Mouse (Mus musculus): Measurements from ENCODE around the gene Tor2a. TPM values are rescaled to one million over a fixed set of nuclear protein-coding genes. Genes with fewer than 3 reads are reported as not detected.

The Tor2a gene
- polyA plus RNA-seq, 1 experiment from 2014 or later = 24.7 TPM

DNA sequence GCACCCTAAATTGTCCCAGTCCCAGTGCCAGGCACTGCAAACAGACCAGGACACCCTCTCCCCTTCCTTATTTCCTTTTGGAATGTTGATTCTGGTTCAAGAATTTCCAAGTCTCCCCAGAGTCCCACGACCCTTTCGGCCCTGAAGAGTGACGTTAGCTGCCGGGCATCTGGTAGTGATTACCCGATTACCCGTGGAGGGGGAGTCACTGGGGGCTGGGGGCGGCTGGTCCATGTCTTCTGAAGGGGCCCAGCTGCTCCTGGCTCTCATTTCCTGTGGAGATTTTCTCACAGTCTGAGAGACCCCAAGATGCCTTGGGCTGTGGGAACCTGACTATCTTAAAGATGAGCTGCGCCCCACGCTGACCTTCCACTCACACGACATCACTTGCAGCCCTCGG lies 26.2 kb upstream of the Tor2a start:
- Histone ChIP-seq H3K4me3 (replicated peaks) (no peak overlapping the region), H3K4me1 (replicated peaks) (peaks cover 11% of the 10 kb centered on the region), H3K9ac (no peak overlapping the region), H3K9me3 (replicated peaks) (no peaks in the 10 kb centered on the region), H3K27ac (replicated peaks) (no peak overlapping the region), H3K4me2 (no peak overlapping the region), H3K27me3 (no peaks in the 10 kb centered on the region), H3K36me3 (replicated peaks) (0 out of 2 replicates have a peak, but pooled peaks cover 3% of the 10 kb centered on the region)
- 61% methylated on average over 11 of the region's 11 CpGs for WGBS (ENCODE audit: insufficient replicate concordance)
- ATAC-seq (ENCODE audit: insufficient read depth) = no peak

DNA sequence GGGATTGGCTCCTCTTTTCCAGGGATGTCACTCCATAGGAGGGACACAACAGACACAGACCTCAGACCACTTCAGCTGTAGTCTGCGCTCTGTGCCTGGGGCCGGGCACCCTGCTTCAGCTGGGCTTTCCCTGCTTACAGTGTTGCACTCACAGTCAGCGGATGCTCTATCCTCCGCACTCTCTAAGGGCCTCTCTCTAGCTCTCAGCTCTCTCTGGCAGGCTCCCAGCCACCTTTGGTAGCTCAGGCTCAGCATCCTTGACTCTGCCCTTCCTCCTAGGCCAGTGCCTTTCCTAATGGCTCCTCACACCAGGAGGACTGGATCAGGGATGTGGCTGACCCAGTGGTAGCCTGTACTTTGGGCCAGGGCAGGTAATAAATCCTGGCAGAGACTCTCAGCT lies 25.1 kb upstream of the Tor2a start:
- no peak overlapping the region for H3K27ac ChIP-seq (replicated peaks)
- WGBS (ENCODE audit: insufficient replicate concordance) = 80% methylated on average over 4 of the region's 4 CpGs
- ATAC-seq (ENCODE audit: insufficient read depth) = no peak
- H3K9ac ChIP-seq = no peak overlapping the region
- no peaks in the 10 kb centered on the region for H3K36me3 ChIP-seq (replicated peaks)
- no peak overlapping the region for H3K4me3 ChIP-seq (replicated peaks)
- peaks cover 18% of the 10 kb centered on the region for H3K4me1 ChIP-seq (replicated peaks)
- no peak overlapping the region for H3K4me2 ChIP-seq
- no peaks in the 10 kb centered on the region for H3K27me3 ChIP-seq
- no peaks in the 10 kb centered on the region for H3K9me3 ChIP-seq (replicated peaks)

DNA sequence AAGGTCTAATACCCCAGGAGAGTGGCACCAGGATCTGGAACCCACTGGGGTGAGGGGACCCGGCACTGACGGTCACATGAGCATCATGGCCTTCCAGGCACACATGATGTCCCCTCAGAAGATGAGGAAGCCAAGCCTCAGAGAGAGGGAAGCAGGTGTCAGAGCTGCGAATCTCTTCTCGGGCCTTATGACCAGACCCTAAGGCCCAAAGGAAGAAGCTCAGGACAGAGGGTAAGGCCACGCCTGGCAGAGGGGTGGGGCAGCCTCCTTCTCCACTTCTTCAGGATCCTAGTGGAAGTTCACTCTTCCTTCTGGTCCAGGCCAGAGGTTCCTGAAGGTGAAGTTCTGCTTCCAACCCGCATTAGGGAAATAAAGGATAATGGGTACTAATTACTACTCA lies 24.3 kb upstream of the Tor2a start:
- H3K36me3 ChIP-seq (replicated peaks) = no peaks in the 10 kb centered on the region
- ATAC-seq (ENCODE audit: insufficient read depth) = no peak
- 66% methylated on average over 6 of the region's 6 CpGs for WGBS (ENCODE audit: insufficient replicate concordance)
- H3K27me3 ChIP-seq = no peaks in the 10 kb centered on the region
- no peak overlapping the region for H3K4me3 ChIP-seq (replicated peaks)
- no peak overlapping the region for H3K27ac ChIP-seq (replicated peaks)
- H3K4me1 ChIP-seq (replicated peaks) = peaks cover 11% of the 10 kb centered on the region
- no peak overlapping the region for H3K4me2 ChIP-seq
- H3K9me3 ChIP-seq (replicated peaks) = no peaks in the 10 kb centered on the region
- no peak overlapping the region for H3K9ac ChIP-seq

DNA sequence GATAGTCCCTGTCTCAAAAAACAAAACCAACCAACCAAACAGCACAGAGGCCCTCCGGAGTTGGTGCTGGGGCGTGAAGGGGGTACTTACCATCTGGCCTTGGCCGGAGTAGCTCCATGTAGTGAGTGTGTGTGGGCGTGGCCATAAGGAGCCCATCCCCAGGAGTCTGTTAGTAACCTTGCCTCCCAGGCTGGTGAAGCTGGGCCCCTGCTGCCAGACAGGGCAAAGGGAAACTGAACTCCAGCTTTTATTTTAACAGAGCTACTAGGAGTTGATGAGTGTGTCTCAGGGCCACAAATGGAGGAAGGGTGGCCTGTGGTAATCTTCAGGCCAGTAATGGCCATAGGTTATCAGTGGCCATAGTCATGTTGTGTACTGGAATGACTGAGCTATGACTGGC lies 22.6 kb upstream of the Tor2a start:
- H3K4me1 ChIP-seq (replicated peaks) = peaks cover 11% of the 10 kb centered on the region; the same call in 1 of the 2 replicates
- H3K27ac ChIP-seq (replicated peaks) = 0 out of 2 replicates have a peak overlapping the region, but pooled peaks have one; percentile 5
- H3K4me3 ChIP-seq (replicated peaks) = no peak overlapping the region
- no peak overlapping the region for H3K9ac ChIP-seq
- H3K4me2 ChIP-seq = no peak overlapping the region
- 0 out of 2 replicates have a peak, but pooled peaks have one; percentile 2 for ATAC-seq (ENCODE audit: insufficient read depth)
- 35% methylated on average over 4 of the region's 4 CpGs for WGBS (ENCODE audit: insufficient replicate concordance)
- no peaks in the 10 kb centered on the region for H3K27me3 ChIP-seq
- H3K36me3 ChIP-seq (replicated peaks) = no peaks in the 10 kb centered on the region
- no peaks in the 10 kb centered on the region for H3K9me3 ChIP-seq (replicated peaks)

DNA sequence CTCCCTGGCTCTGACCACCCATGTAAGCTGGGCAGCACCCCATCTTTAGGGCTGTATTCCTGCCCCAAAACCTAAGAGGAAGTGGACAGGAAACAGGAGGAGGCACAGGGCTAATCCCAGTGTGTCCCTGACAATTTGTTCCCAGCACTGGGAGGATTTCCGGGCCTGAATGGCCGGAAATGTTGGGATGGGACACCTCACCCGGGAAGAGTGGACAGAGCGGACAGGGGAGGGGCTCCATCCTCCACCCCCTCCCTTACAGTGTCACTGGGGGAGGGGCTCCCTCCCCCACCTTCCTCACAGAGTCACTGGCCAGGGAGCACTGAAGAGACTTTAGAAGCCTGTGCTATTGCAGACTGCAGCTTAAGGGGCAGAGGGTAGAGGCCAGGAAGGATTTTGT lies 22.1 kb upstream of the Tor2a start:
- Histone ChIP-seq H3K9me3 (replicated peaks) (no peaks in the 10 kb centered on the region), H3K9ac (no peak overlapping the region), H3K27me3 (no peaks in the 10 kb centered on the region), H3K36me3 (replicated peaks) (no peaks in the 10 kb centered on the region), H3K4me2 (no peak overlapping the region), H3K4me3 (replicated peaks) (no peak overlapping the region), H3K4me1 (replicated peaks) (peaks cover 11% of the 10 kb centered on the region; the same call in 1 of the 2 replicates), H3K27ac (replicated peaks) (no peak overlapping the region)
- 33% methylated on average over 4 of the region's 4 CpGs for WGBS (ENCODE audit: insufficient replicate concordance)
- ATAC-seq (ENCODE audit: insufficient read depth) = peak; percentile 45; the same call in 1 of the 2 replicates

DNA sequence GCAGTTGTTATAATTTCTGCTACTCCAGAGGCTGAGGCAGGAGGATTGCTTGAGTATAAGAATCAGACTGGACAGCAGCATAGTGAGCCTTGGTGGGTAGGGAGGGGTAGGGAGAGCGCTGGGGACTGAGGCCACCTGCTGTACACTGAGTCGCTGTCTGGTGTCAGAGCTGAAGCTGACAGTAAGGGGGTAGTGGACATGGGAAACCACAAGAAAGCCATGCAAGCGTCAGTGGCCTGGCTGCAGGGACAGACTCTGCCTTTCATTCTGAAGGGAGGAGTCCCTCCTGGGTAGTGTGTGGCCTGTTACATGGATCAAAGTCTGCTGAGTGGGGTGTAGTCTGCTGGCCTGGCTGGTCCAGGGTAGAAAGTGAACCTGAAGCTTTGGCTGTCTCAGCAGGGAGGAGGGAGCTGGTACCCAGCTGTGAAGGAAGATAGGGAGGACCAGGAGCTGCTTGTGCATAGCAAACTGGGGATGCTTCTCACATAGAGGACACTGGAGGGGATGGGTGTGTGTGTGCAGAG lies 20.7 kb upstream of the Tor2a start:
- H3K27ac ChIP-seq (replicated peaks) = no peak overlapping the region
- H3K27me3 ChIP-seq = peaks cover 9% of the 10 kb centered on the region
- WGBS (ENCODE audit: insufficient replicate concordance) = 31% methylated on average over 3 of the region's 3 CpGs
- H3K36me3 ChIP-seq (replicated peaks) = no peaks in the 10 kb centered on the region
- H3K4me3 ChIP-seq (replicated peaks) = no peak overlapping the region
- no peaks in the 10 kb centered on the region for H3K9me3 ChIP-seq (replicated peaks)
- ATAC-seq (ENCODE audit: insufficient read depth) = 0 out of 2 replicates have a peak, but pooled peaks have one; percentile 22
- no peak overlapping the region for H3K4me2 ChIP-seq
- peaks cover 12% of the 10 kb centered on the region for H3K4me1 ChIP-seq (replicated peaks)
- H3K9ac ChIP-seq = no peak overlapping the region

DNA sequence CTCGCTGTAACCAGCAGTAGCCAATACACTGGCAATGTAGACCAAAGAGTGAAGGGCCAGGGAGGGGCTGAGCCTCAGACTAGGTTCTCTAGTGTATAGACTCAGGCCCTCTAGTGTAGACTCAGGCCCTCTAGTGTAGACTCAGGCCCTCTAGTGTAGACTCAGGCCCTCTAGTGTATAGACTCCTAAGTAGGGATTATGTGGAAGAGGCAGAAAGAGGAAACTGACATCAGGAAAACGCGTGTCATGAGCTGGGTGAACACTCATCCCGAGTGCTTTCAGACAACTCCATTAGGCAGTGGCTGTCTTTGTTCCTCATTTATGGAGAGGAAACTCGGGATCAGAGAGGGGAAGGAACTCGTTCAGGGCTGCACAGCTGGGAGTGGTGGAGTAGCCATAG lies 20.0 kb upstream of the Tor2a start:
- 46% methylated on average over 6 of the region's 6 CpGs for WGBS (ENCODE audit: insufficient replicate concordance)
- H3K4me3 ChIP-seq (replicated peaks) = no peak overlapping the region
- H3K27me3 ChIP-seq = peaks cover 15% of the 10 kb centered on the region
- H3K9ac ChIP-seq = no peak overlapping the region
- H3K4me1 ChIP-seq (replicated peaks) = peaks cover 15% of the 10 kb centered on the region
- no peak for ATAC-seq (ENCODE audit: insufficient read depth)
- no peak overlapping the region for H3K27ac ChIP-seq (replicated peaks)
- H3K4me2 ChIP-seq = no peak overlapping the region
- H3K36me3 ChIP-seq (replicated peaks) = no peaks in the 10 kb centered on the region
- H3K9me3 ChIP-seq (replicated peaks) = no peaks in the 10 kb centered on the region

DNA sequence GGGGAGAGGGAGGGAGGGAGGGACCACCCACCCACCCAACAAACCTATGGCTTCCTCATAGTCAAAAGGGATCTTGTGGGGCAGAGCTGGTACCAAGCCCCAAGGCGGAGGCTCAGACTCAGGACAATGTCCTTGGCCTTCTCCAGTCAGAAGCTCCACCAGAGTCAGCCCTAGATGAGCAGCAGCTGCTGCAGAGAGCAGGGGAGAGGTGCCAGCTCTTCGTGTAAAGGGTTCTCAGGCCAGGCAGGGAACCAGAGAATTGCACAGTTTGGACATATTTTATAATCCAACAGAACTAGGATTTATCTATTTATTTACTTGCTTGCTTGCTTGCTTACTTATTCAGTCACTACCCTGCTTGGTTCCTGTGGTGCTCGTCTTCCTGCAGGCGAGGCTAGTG lies 17.7 kb upstream of the Tor2a start:
- no peak overlapping the region for H3K27ac ChIP-seq (replicated peaks)
- H3K9me3 ChIP-seq (replicated peaks) = no peaks in the 10 kb centered on the region
- H3K27me3 ChIP-seq = peaks cover 21% of the 10 kb centered on the region
- H3K36me3 ChIP-seq (replicated peaks) = no peaks in the 10 kb centered on the region
- H3K4me3 ChIP-seq (replicated peaks) = no peak overlapping the region
- ATAC-seq (ENCODE audit: insufficient read depth) = no peak
- WGBS (ENCODE audit: insufficient replicate concordance) = 56% methylated on average over 4 of the region's 4 CpGs
- no peak overlapping the region for H3K4me2 ChIP-seq
- H3K4me1 ChIP-seq (replicated peaks) = peaks cover 15% of the 10 kb centered on the region
- H3K9ac ChIP-seq = no peak overlapping the region

DNA sequence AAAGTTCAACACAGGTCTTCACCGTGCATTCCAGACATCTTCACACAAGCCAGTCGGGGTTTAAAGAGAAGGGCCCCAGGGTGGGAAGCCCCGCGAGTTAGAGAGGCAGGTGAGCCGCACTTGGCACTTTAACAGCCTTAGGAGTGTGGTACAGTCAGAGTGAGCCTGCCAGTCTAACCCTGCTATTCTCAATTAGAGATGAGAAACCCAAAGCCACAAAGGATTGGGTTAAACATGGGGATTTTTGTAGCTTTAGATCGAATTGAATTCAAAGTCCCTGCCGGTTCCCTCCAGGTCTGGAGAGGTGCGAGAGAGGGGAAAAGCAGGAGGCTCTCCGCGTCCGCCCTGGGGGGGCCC lies 16.1 kb upstream of the Tor2a start, which contains the start of gene 6330409D20Rik:
TSS of gene 6330409D20Rik (minus strand) at position 101 of the 357 bp plus-strand sequence.
- peaks cover 21% of the 10 kb centered on the region for H3K27me3 ChIP-seq
- H3K27ac ChIP-seq (replicated peaks) = no peak within 1 kb of the TSS
- peak within 1 kb of the TSS; percentile 23; the same call in 1 of the 2 replicates for H3K4me3 ChIP-seq (replicated peaks)
- H3K36me3 ChIP-seq (replicated peaks) = 0 out of 2 replicates have a peak, but pooled peaks cover 2% of the 10 kb centered on the region
- H3K9ac ChIP-seq = no peak within 1 kb of the TSS
- peaks cover 15% of the 10 kb centered on the region for H3K4me1 ChIP-seq (replicated peaks)
- peak within 1 kb of the TSS; percentile 59 for H3K4me2 ChIP-seq
- WGBS (ENCODE audit: insufficient replicate concordance) = 29% methylated on average over 11 of the region's 11 CpGs
- ATAC-seq (ENCODE audit: insufficient read depth) = no peak
- no peaks in the 10 kb centered on the region for H3K9me3 ChIP-seq (replicated peaks)

DNA sequence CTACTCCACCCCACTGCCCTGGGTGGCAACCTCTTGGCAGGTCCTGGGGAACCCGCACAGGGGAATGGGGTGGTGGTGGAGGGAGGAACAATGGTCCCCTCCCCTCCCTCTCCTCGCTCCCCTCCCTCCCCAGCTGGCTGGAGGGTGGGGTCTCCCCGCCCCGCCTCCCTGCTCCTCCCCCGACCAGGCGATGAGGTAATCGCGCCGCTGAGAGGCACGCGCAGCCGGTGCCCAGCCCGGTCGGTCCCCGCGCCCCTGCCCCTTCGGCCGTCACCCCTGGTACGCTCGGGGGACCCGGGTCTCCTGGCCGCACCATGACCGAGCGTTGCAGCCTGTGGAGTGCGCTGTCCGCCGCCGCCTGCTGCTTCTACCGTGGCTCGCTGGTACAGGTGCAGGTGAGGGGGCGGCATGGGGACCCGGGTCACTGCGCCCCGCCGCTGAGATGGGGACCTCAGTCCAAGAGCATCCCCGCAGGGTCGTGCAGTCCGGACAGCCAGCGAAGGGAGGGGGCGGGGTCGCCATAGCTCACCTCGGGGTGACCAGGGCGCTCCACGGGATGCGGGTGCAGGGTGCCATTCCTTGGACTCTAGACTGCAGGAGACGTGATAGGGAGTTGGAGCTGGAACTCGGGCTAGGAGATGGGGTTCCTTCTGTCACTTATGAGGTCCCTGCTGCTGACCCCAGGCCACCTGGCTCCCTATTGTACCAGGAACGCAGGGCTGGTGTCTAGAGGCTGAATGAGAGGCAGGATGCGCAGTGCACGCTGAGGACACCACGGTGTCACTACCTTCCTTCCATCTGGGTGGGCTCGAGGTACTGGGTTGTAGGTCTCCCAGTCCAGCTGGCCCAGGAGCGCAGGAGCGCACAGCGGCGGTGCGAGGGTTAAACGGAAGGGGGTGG lies 15.5 kb upstream of the Tor2a start:
- Histone ChIP-seq H3K36me3 (replicated peaks) (0 out of 2 replicates have a peak, but pooled peaks cover 2% of the 10 kb centered on the region), H3K4me1 (replicated peaks) (peaks cover 11% of the 10 kb centered on the region), H3K4me2 (peak overlapping the region; percentile 59), H3K27ac (replicated peaks) (no peak overlapping the region), H3K27me3 (peaks cover 21% of the 10 kb centered on the region), H3K9me3 (replicated peaks) (no peaks in the 10 kb centered on the region), H3K9ac (no peak overlapping the region), H3K4me3 (replicated peaks) (peak overlapping the region; percentile 23; the same call in 1 of the 2 replicates)
- 32% methylated on average over 56 of the region's 58 CpGs for WGBS (ENCODE audit: insufficient replicate concordance)
- ATAC-seq (ENCODE audit: insufficient read depth) = no peak

DNA sequence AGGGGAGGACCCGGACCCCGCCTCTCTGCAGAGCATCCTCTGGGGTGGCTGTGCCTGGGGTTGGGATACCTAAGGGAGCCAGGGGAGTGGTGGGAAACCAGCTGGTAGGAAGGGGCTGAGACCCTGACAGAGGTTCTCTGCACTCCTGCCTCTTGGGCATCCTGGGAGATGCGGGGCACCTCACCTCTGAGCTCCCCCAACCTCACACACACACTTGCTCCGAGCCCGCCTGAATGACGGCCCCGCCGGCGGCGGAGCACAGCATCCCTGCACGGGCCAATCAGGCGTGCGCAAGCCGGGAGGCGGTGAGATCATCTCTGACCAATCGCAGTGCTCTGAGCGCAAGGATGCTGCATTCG lies 14.9 kb upstream of the Tor2a start:
- Histone ChIP-seq H3K9ac (no peak overlapping the region), H3K9me3 (replicated peaks) (no peaks in the 10 kb centered on the region), H3K27ac (replicated peaks) (no peak overlapping the region), H3K36me3 (replicated peaks) (0 out of 2 replicates have a peak, but pooled peaks cover 2% of the 10 kb centered on the region), H3K4me1 (replicated peaks) (peaks cover 6% of the 10 kb centered on the region), H3K4me2 (no peak overlapping the region), H3K27me3 (peaks cover 21% of the 10 kb centered on the region), H3K4me3 (replicated peaks) (no peak overlapping the region)
- no peak for ATAC-seq (ENCODE audit: insufficient read depth)
- 70% methylated on average over 18 of the region's 18 CpGs for WGBS (ENCODE audit: insufficient replicate concordance)

Measured in liver, embryonic 15.5 days (tissue).